Mouse (Mus musculus) ES-E14 (cell line): ENCODE measurements around the gene S100a10. TPM values are rescaled to one million over a fixed set of nuclear protein-coding genes. Genes with fewer than 3 reads are reported as not detected.
"Not testable (repeated sequence)": the region's sequence is repeated elsewhere in the genome, so short reads cannot be mapped to it uniquely, and the experiment has no call there.

Source experiments
- DNase-seq: peaks from one replicate; pipeline ENCODE4 v3.0.0-alpha.2; 2013; ENCODE audit warnings: low read depth, low spot score
- H3K27ac ChIP-seq: 2 replicates; pipeline ENCODE4 v1.5.1; 2012; ENCODE audit warnings: low read depth, mild to moderate bottlenecking, low read length, moderate library complexity, mixed read lengths; ENCODE audit not compliant: poor library complexity, insufficient read depth, severe bottlenecking
- H3K36me3 ChIP-seq: 2 replicates; pipeline ENCODE4 v1.6.1; 2012; ENCODE audit warnings: mild to moderate bottlenecking, low read length, moderate library complexity, mixed read lengths; ENCODE audit not compliant: control insufficient read depth, poor library complexity, insufficient read depth, severe bottlenecking
- H3K4me1 ChIP-seq, 2 experiments: fragments of 150-350 bp in 1 of 2; sonication (generic) in 1 of 2; 2 replicates each; pipeline ENCODE4 v1.6.1; 2012; ENCODE audit warnings: low read length in 2 of 2, mild to moderate bottlenecking in 1 of 2, mixed read lengths in 1 of 2; ENCODE audit not compliant: control insufficient read depth in 2 of 2, insufficient read depth in 2 of 2, poor library complexity in 1 of 2
- H3K4me3 ChIP-seq, 2 experiments: fragments of 150-350 bp in 1 of 2; sonication (generic) in 1 of 2; 2 replicates each; pipeline ENCODE4 v1.5.1; 2012; ENCODE audit warnings: low read length in 2 of 2, low read depth in 1 of 2, mild to moderate bottlenecking in 1 of 2, mixed read lengths in 1 of 2; ENCODE audit not compliant: insufficient read depth in 1 of 2, poor library complexity in 1 of 2, severe bottlenecking in 1 of 2
- H3K9ac ChIP-seq: 2 replicates; pipeline ENCODE4 v1.6.1; 2012; ENCODE audit warnings: low read depth, mild to moderate bottlenecking, low read length, mixed read lengths; ENCODE audit not compliant: poor library complexity, insufficient read depth, severe bottlenecking
- H3K9me3 ChIP-seq: fragments of 150-350 bp; sonication (generic); 2 replicates; pipeline ENCODE4 v1.6.1; 2012; ENCODE audit warnings: low read depth, mild to moderate bottlenecking, low read length; ENCODE audit not compliant: control insufficient read depth, insufficient read depth
- CHD2 ChIP-seq: IDR thresholded peaks from 2 replicates; pipeline ENCODE4 v1.6.1; 2014; ENCODE audit warnings: mild to moderate bottlenecking, low read depth, low read length, inconsistent platforms
- HCFC1 ChIP-seq: IDR thresholded peaks from 2 replicates; pipeline ENCODE4 v1.6.1; 2012; ENCODE audit warnings: low read length, inconsistent platforms, borderline replicate concordance; ENCODE audit not compliant: insufficient read depth
- MAFK ChIP-seq: IDR thresholded peaks from 2 replicates; pipeline ENCODE4 v1.6.1; 2014; ENCODE audit warnings: mild to moderate bottlenecking, low read depth, low read length, inconsistent platforms; ENCODE audit not compliant: insufficient read depth
- ZC3H11A ChIP-seq: IDR thresholded peaks from 2 replicates; pipeline ENCODE4 v1.6.1; 2012; ENCODE audit warnings: low read depth, mild to moderate bottlenecking, inconsistent platforms, low read length, borderline replicate concordance
- ZNF384 ChIP-seq: IDR thresholded peaks from 2 replicates; pipeline ENCODE4 v1.6.1; 2012; ENCODE audit warnings: low read depth, low read length, inconsistent platforms
- in situ Hi-C, 2 experiments: fragments of 600-800 bp; cut with MboI; formaldehyde crosslinking; loops; one replicate each; pipeline ENCODE4 v1.15.1; 2025; ENCODE audit warnings: low sequenced_read_pairs in 2 of 2, inconsistent platforms in 1 of 2; ENCODE audit not compliant: unreplicated experiment in 2 of 2
- total RNA-seq: library from RNA; depleted of rRNA; stranded (reverse); fragments of 300-350 nt; gene quantifications from 2 replicates; pipeline ENCODE4 v1.2.3, GENCODE M21; 2012; rRNA removed

The S100a10 gene
- total RNA-seq, 1 experiment = 388 TPM

DNA sequence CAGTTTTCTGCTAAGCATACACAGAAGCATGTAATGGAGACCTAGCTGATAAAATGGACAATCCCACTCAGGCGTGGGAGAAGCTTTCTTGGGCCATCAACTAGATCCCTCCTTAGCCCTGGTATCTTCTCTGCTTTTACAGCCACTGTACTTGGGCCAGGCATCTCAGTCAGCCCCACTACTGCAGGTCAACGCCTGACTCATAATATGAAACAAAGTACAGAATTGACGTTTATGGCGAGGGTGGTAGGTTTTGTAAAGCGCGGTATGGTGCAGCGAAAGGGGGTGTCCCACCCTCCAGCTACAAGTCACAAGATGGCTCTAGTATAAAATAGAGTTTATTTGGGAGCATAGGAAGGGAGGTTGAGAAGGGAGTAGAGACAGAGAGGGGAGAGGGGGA, 43.1 kb downstream of the S100a10 start:
- in situ Hi-C loops = no loop called here

GRCm38 (mm10) chr3:93600206-93600605, 45.3 kb downstream of the S100a10 start:
- H3K27ac ChIP-seq = no peak overlapping the region
- no peaks in the 10 kb centered on the region for H3K36me3 ChIP-seq
- H3K4me3 ChIP-seq = no peak overlapping the region
- in situ Hi-C loops = loop anchor here (10.0 kb wide), 1 partner anchor 55 kb away; no protein-coding TSS in a partner anchor
- TF ChIP-seq ZNF384 = no peak
- no peak for TF ChIP-seq ZC3H11A
- TF ChIP-seq CHD2 = no peak
- no peak for TF ChIP-seq HCFC1
- no peak for TF ChIP-seq MAFK
- DNase-seq = no peak
- H3K4me1 ChIP-seq = peaks cover 0 to 7% of the 10 kb centered on the region in 2 experiments; a peak in 2 of 4 replicates
- no peak overlapping the region for H3K9ac ChIP-seq
- no peaks in the 10 kb centered on the region for H3K9me3 ChIP-seq

More for the DNA sequence above, 43.1 kb downstream of the S100a10 start:
- H3K27ac ChIP-seq = no peak overlapping the region
- H3K36me3 ChIP-seq = no peaks in the 10 kb centered on the region
- DNase-seq = no peak
- no peak for TF ChIP-seq CHD2
- TF ChIP-seq ZC3H11A = no peak
- TF ChIP-seq MAFK = no peak
- TF ChIP-seq HCFC1 = no peak
- TF ChIP-seq ZNF384 = no peak
- H3K9me3 ChIP-seq = no peaks in the 10 kb centered on the region
- no peak overlapping the region for H3K9ac ChIP-seq
- H3K4me3 ChIP-seq = no peak overlapping the region
- H3K4me1 ChIP-seq = peaks cover 0 to 7% of the 10 kb centered on the region in 2 experiments; a peak in 2 of 4 replicates

- Histone ChIP-seq H3K4me3 (no peak overlapping the region), H3K36me3 (no peaks in the 10 kb centered on the region), H3K9ac (no peak overlapping the region), H3K9me3 (no peaks in the 10 kb centered on the region), H3K27ac (no peak overlapping the region), H3K4me1 (peaks cover 0 to 7% of the 10 kb centered on the region in 2 experiments; a peak in 2 of 4 replicates)
- DNase-seq = no peak
- TF ChIP-seq ZNF384 (no peak), ZC3H11A (no peak), MAFK (no peak), HCFC1 (no peak), CHD2 (no peak)
- in situ Hi-C loops = loop anchor here (10.0 kb wide), 1 partner anchor 57 kb away; no protein-coding TSS in a partner anchor
Measured at GRCm38 (mm10) chr3:93601903-93602302, 47.0 kb downstream of the S100a10 start.

- H3K4me3 ChIP-seq, H3K36me3 ChIP-seq, H3K4me1 ChIP-seq, H3K9me3 ChIP-seq, H3K27ac ChIP-seq, DNase-seq, H3K9ac ChIP-seq: not testable (repeated sequence)
- in situ Hi-C loops = loop anchor here (10.0 kb wide), 1 partner anchor 64 kb away; no protein-coding TSS in a partner anchor
Measured at GRCm38 (mm10) chr3:93608970-93609369, 54.1 kb downstream of the S100a10 start.

Other genes with a start within 250 kb of the S100a10 start
- gene Hrnr, start 235.3 kb upstream of the S100a10 start, total RNA-seq = not detected in 2 replicates
- gene Rptn, start 161.4 kb upstream of the S100a10 start, total RNA-seq = not detected in 2 replicates
- gene Tchh, start 112.8 kb upstream of the S100a10 start, total RNA-seq = 0.58 and 1.3 TPM in 2 replicates
- gene Tchhl1, start 86.3 kb upstream of the S100a10 start, total RNA-seq = not detected in 2 replicates
- gene S100a11, start 34.6 kb upstream of the S100a10 start, total RNA-seq = 14.4 and 37.2 TPM in 2 replicates
- gene Tdpoz2, start 97.6 kb downstream of the S100a10 start, total RNA-seq = not detected in 2 replicates
- gene Tdpoz1, start 121.2 kb downstream of the S100a10 start, total RNA-seq = not detected in 2 replicates
- gene Gm37596, start 138.0 kb downstream of the S100a10 start, total RNA-seq = not detected in 2 replicates
- 0.49 and 0.63 TPM in 2 replicates for gene Gm5773, start 217.9 kb downstream of the S100a10 start, total RNA-seq
- gene Tdpoz4, start 241.3 kb downstream of the S100a10 start, total RNA-seq = 2.0 and 2.7 TPM in 2 replicates